Mouse (Mus musculus): ENCODE results near the gene Atp2b4. TPM values are rescaled to one million over a fixed set of nuclear protein-coding genes. Genes with fewer than 3 reads are reported as not detected.
A peak's percentile ranks its signal among the peaks of the same experiment; 100 is the strongest.

Gene Atp2b4
- polyA plus RNA-seq, 1 experiment from 2014 or later, result 8.2 TPM

DNA sequence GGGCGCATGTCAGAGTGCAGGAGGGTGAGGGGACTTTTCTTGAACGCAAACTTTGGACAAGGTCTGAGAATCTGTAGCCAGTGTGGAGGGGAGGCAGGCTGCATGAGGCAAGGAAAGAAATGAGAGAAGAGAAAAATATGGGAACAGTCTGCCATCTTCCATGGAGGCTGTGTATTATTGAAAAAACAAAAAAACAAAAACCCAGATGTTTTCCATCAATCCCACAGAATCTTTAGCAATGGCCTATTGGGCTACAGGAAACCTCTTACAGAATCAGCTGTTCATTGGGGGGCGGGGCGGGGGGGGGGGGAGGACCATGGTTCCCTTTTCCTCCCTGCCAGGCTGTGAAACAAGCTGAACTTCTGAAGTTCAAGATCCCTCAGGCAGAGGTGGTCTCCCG lies 31.9 kb upstream of the Atp2b4 start:
- Histone ChIP-seq H3K9me3 (ENCODE audit: control insufficient read depth, low read length) (no peaks in the 10 kb centered on the region), H3K36me3 (ENCODE audit: control insufficient read depth, insufficient read depth, low read length) (no peaks in the 10 kb centered on the region), H3K9ac (ENCODE audit: low read length) (no peak overlapping the region), H3K4me3 (ENCODE audit: low read depth, low read length) (no peak overlapping the region), H3K4me2 (ENCODE audit: low read depth, low read length, severe bottlenecking) (no peak overlapping the region), H3K4me1 (replicated peaks; ENCODE audit: control insufficient read depth, insufficient read depth, low read length) (no peaks in the 10 kb centered on the region), H3K27ac (ENCODE audit: low read depth, low read length) (no peak overlapping the region), H3K27me3 (ENCODE audit: control insufficient read depth, insufficient read depth, low read length) (no peaks in the 10 kb centered on the region)
- ATAC-seq (replicated peaks; ENCODE audit: low FRiP score) (no peak), DNase-seq (ENCODE audit: low spot score) (no peak)
- 56% methylated on average over 5 of the region's 5 CpGs for WGBS

DNA sequence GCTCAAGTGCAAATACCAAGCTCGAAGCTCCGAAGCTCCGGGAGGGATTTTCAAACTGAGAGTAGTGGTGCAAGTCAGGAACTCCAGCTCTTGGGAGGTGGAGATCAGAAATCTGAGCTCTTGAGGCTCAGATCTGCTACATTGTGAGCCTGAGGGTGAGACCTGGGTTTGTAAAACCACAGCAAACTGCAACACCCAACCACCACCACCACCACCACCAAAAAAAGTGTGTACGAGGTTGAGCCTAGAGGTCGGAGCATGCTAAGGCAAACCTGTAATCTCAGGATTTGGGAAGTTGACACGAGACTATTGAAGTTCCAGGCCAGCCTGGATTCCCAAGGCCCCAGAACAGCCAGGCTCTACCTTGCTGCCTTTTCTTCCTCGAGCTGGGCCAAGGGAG lies 25.4 kb upstream of the Atp2b4 start:
- H3K27me3 ChIP-seq (ENCODE audit: control insufficient read depth, insufficient read depth, low read length), result no peaks in the 10 kb centered on the region
- WGBS, result 71% methylated on average over 7 of the region's 7 CpGs
- H3K9me3 ChIP-seq (ENCODE audit: control insufficient read depth, low read length), result no peaks in the 10 kb centered on the region
- no peak overlapping the region for H3K9ac ChIP-seq (ENCODE audit: low read length)
- H3K27ac ChIP-seq (ENCODE audit: low read depth, low read length), result no peak overlapping the region
- no peaks in the 10 kb centered on the region for H3K36me3 ChIP-seq (ENCODE audit: control insufficient read depth, insufficient read depth, low read length)
- H3K4me2 ChIP-seq (ENCODE audit: low read depth, low read length, severe bottlenecking), result no peak overlapping the region
- peaks cover 6% of the 10 kb centered on the region; the same call in 1 of the 2 replicates for H3K4me1 ChIP-seq (replicated peaks; ENCODE audit: control insufficient read depth, insufficient read depth, low read length)
- DNase-seq (ENCODE audit: low spot score) (no peak), ATAC-seq (replicated peaks; ENCODE audit: low FRiP score) (no peak)
- no peak overlapping the region for H3K4me3 ChIP-seq (ENCODE audit: low read depth, low read length)

DNA sequence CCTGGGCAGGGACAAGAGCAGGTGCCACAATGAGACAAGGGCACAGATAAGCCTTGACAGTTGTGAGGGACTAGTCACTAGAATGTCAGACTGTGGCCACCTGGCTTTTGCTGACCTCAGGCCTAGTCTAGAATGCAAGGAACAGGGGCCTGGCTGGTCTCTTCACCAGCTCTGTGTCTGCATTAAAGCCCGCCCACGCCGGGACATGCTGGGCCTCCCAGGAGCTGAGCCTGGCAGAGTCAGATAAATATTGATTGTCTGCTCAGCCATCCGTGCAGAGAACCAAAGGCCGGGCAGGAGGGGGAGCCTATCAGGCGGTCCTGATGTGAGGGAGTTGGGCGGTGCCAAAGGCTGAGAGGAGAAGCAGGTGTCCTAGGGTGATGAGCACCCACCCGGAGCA lies 24.7 kb upstream of the Atp2b4 start:
- no peak overlapping the region for H3K9ac ChIP-seq (ENCODE audit: low read length)
- WGBS, result 6% methylated on average over 8 of the region's 8 CpGs
- H3K36me3 ChIP-seq (ENCODE audit: control insufficient read depth, insufficient read depth, low read length), result no peaks in the 10 kb centered on the region
- no peak overlapping the region for H3K4me3 ChIP-seq (ENCODE audit: low read depth, low read length)
- H3K4me2 ChIP-seq (ENCODE audit: low read depth, low read length, severe bottlenecking), result no peak overlapping the region
- H3K27ac ChIP-seq (ENCODE audit: low read depth, low read length), result peak overlapping the region; percentile 14
- no peaks in the 10 kb centered on the region for H3K9me3 ChIP-seq (ENCODE audit: control insufficient read depth, low read length)
- no peaks in the 10 kb centered on the region for H3K27me3 ChIP-seq (ENCODE audit: control insufficient read depth, insufficient read depth, low read length)
- H3K4me1 ChIP-seq (replicated peaks; ENCODE audit: control insufficient read depth, insufficient read depth, low read length), result peaks cover 6% of the 10 kb centered on the region; the same call in 1 of the 2 replicates
- ATAC-seq (replicated peaks; ENCODE audit: low FRiP score) (peak; percentile 80), DNase-seq (ENCODE audit: low spot score) (peak; percentile 70)

DNA sequence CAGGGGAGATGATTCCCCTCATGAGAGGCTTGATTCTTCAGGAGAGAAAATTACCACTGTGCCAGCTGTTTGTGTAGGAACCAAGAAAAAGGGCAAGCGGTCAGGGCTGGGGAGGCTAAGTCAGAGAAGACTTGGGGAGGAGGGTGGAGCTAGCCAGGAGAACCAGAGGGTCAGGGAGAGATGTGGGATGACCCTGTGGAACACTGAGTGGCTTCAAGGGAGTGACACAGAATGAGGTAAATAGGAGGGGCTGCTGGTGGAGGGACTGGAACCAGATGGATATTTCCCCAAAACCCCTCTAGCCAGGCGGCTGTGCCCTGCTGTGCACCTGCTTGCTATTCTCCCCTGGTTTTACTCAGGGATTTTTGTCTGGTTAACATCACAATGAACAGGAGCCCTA lies 24.3 kb upstream of the Atp2b4 start:
- DNase-seq (ENCODE audit: low spot score) (no peak), ATAC-seq (replicated peaks; ENCODE audit: low FRiP score) (no peak)
- no peak overlapping the region for H3K4me2 ChIP-seq (ENCODE audit: low read depth, low read length, severe bottlenecking)
- H3K4me3 ChIP-seq (ENCODE audit: low read depth, low read length), result no peak overlapping the region
- H3K27ac ChIP-seq (ENCODE audit: low read depth, low read length), result peak overlapping the region; percentile 14
- H3K27me3 ChIP-seq (ENCODE audit: control insufficient read depth, insufficient read depth, low read length), result no peaks in the 10 kb centered on the region
- WGBS, result 64% methylated on average over 2 of the region's 2 CpGs
- no peaks in the 10 kb centered on the region for H3K36me3 ChIP-seq (ENCODE audit: control insufficient read depth, insufficient read depth, low read length)
- H3K9me3 ChIP-seq (ENCODE audit: control insufficient read depth, low read length), result no peaks in the 10 kb centered on the region
- H3K4me1 ChIP-seq (replicated peaks; ENCODE audit: control insufficient read depth, insufficient read depth, low read length), result peaks cover 6% of the 10 kb centered on the region; the same call in 1 of the 2 replicates
- H3K9ac ChIP-seq (ENCODE audit: low read length), result no peak overlapping the region

DNA sequence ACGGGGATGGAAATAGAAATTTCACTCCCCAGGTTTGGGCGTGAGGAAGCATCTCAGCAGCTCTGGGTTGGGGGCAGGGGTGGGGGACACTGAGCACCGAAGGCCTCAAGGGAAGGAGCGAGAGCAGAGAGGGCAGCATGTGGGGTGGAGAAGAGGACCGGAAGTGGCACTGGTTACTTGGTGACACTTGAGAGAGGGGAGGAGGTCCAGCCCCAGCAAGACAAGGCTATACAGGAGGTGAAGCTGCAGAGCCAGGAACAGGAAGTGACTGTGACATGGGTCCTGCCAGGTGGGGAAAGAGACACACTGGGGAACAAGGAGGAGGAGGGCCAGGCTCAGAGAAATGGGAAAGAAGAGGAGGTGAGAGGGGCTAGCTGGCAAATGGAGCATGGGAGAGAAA lies 20.3 kb upstream of the Atp2b4 start:
- Histone ChIP-seq H3K4me2 (ENCODE audit: low read depth, low read length, severe bottlenecking) (no peak overlapping the region), H3K27ac (ENCODE audit: low read depth, low read length) (no peak overlapping the region), H3K27me3 (ENCODE audit: control insufficient read depth, insufficient read depth, low read length) (no peaks in the 10 kb centered on the region), H3K4me3 (ENCODE audit: low read depth, low read length) (no peak overlapping the region), H3K9ac (ENCODE audit: low read length) (no peak overlapping the region), H3K9me3 (ENCODE audit: control insufficient read depth, low read length) (no peaks in the 10 kb centered on the region), H3K36me3 (ENCODE audit: control insufficient read depth, insufficient read depth, low read length) (no peaks in the 10 kb centered on the region), H3K4me1 (replicated peaks; ENCODE audit: control insufficient read depth, insufficient read depth, low read length) (peaks cover 6% of the 10 kb centered on the region; the same call in 1 of the 2 replicates)
- ATAC-seq (replicated peaks; ENCODE audit: low FRiP score) (no peak), DNase-seq (ENCODE audit: low spot score) (no peak)
- WGBS, result 65% methylated on average over 5 of the region's 5 CpGs

DNA sequence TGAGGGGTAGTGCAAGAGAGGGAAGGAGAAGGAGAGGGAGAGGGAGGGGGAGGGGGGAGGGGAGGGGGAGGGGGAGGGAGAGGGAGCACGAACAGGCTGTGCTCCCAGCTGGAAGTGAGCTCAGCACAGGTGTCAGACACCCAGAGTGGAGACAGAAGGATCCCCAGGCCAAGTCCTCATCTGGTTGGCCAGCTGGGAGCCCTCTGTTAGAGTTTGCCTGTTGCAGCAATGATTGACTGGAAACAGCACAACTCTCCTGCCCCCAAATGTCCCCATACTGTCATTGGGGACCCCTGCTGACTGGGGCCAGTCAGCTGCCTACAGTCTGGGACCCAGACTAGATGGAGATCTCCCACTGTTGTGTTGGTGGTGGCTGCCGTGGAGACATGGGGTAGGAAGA lies 19.3 kb upstream of the Atp2b4 start:
- no peak overlapping the region for H3K4me2 ChIP-seq (ENCODE audit: low read depth, low read length, severe bottlenecking)

DNA sequence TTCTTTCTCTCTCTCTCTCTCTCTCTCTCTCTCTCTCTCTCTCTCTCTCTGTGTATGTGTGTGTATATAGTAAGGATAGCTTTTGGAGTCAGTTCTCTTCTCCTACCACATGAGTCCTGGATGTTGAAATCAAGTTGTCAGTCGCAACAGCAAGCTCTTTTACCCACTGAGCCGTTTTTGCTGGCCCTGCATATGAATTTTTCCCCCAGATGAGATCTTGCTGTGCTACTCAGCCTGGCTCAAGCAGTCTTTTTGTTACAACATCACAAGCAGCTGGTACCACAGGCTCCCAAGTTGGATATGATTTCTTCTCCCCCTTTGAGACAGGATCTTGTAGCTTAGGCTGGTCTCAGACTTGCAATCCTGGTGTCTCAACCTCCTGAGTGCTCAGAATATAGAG lies 17.7 kb upstream of the Atp2b4 start:
- no peak overlapping the region for H3K9ac ChIP-seq (ENCODE audit: low read length)
- no peaks in the 10 kb centered on the region for H3K36me3 ChIP-seq (ENCODE audit: control insufficient read depth, insufficient read depth, low read length)
- no peaks in the 10 kb centered on the region for H3K27me3 ChIP-seq (ENCODE audit: control insufficient read depth, insufficient read depth, low read length)
- H3K4me1 ChIP-seq (replicated peaks; ENCODE audit: control insufficient read depth, insufficient read depth, low read length), result no peaks in the 10 kb centered on the region
- no peak overlapping the region for H3K4me2 ChIP-seq (ENCODE audit: low read depth, low read length, severe bottlenecking)
- no peak overlapping the region for H3K4me3 ChIP-seq (ENCODE audit: low read depth, low read length)
- H3K9me3 ChIP-seq (ENCODE audit: control insufficient read depth, low read length), result no peaks in the 10 kb centered on the region
- no peak overlapping the region for H3K27ac ChIP-seq (ENCODE audit: low read depth, low read length)
- DNase-seq (ENCODE audit: low spot score) (no peak), ATAC-seq (replicated peaks; ENCODE audit: low FRiP score) (no peak)
- WGBS, result 81% methylated on average over 2 of the region's 2 CpGs

More for the DNA sequence above, 19.3 kb upstream of the Atp2b4 start:
- H3K4me3 ChIP-seq (ENCODE audit: low read depth, low read length), result no peak overlapping the region
- no peak for DNase-seq (ENCODE audit: low spot score)
- WGBS, result 70% methylated on average over 1 of the region's 2 CpGs
- no peaks in the 10 kb centered on the region for H3K9me3 ChIP-seq (ENCODE audit: control insufficient read depth, low read length)
- no peaks in the 10 kb centered on the region for H3K27me3 ChIP-seq (ENCODE audit: control insufficient read depth, insufficient read depth, low read length)
- no peaks in the 10 kb centered on the region for H3K36me3 ChIP-seq (ENCODE audit: control insufficient read depth, insufficient read depth, low read length)
- 0 out of 2 replicates have a peak, but pooled peaks cover under 1% of the 10 kb centered on the region for H3K4me1 ChIP-seq (replicated peaks; ENCODE audit: control insufficient read depth, insufficient read depth, low read length)
- no peak overlapping the region for H3K27ac ChIP-seq (ENCODE audit: low read depth, low read length)
- ATAC-seq (replicated peaks; ENCODE audit: low FRiP score), result no peak
- no peak overlapping the region for H3K9ac ChIP-seq (ENCODE audit: low read length)

DNA sequence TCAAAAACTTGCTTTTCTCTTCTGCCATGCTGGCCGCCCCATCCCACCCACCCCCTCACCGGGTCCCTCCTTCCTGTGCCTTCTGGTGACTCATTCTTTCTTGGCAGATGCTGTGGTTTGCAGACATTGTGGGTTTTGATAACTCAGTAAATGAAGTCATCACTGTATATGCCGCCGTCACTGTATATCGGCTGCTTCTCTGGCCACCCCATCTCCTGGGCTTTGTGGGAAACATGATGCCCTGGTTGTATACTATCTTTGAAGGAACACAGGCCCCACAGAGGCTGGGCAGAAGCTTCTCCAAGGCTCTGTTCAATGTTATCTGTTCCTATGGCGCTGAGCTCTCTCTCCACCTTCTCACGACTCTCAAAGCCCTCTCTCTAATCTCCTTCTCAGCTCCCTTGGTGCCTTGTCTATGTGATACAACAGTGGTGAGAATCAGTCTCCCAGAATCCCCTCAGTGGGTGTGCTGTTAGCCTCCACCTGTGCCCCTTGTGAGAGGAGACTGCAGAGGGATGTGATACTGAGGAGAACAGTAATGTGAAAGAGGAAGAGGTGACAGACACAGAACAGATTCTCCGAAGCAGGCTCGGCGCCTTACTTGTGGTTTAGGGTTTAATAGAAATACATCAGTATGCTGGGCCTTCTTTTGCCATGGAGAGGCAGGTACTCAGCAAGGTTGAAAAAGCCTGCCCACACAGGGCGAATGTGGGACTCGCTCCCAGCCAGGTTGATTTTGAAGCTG lies 15.1 kb upstream of the Atp2b4 start:
- H3K9ac ChIP-seq (ENCODE audit: low read length), result no peak overlapping the region
- H3K4me2 ChIP-seq (ENCODE audit: low read depth, low read length, severe bottlenecking), result no peak overlapping the region
- ATAC-seq (replicated peaks; ENCODE audit: low FRiP score) (no peak), DNase-seq (ENCODE audit: low spot score) (no peak)
- 79% methylated on average over 12 of the region's 12 CpGs for WGBS
- no peaks in the 10 kb centered on the region for H3K9me3 ChIP-seq (ENCODE audit: control insufficient read depth, low read length)
- no peak overlapping the region for H3K27ac ChIP-seq (ENCODE audit: low read depth, low read length)
- no peaks in the 10 kb centered on the region for H3K27me3 ChIP-seq (ENCODE audit: control insufficient read depth, insufficient read depth, low read length)
- H3K36me3 ChIP-seq (ENCODE audit: control insufficient read depth, insufficient read depth, low read length), result no peaks in the 10 kb centered on the region
- no peaks in the 10 kb centered on the region for H3K4me1 ChIP-seq (replicated peaks; ENCODE audit: control insufficient read depth, insufficient read depth, low read length)
- no peak overlapping the region for H3K4me3 ChIP-seq (ENCODE audit: low read depth, low read length)

DNA sequence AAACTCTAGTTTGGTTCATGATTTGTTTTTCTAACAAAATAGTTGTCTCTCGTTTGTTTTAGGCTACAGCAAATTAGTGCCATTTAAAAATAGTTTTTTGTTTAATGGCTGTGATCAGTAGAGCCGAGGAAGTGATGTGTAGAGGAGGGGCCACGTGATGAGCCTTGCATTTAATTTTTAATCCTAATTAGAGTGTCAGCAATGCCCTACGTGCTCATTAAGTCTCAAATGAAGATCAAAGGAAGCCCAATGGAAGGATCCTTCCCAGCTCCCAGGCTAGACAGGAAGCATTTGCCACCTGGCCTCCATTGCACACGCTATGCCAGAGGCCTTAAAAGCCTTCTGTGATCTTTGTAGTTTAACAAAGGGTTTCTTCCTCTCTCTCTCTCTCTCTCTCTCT lies 8.5 kb upstream of the Atp2b4 start:
- H3K27me3 ChIP-seq (ENCODE audit: control insufficient read depth, insufficient read depth, low read length), result no peaks in the 10 kb centered on the region
- DNase-seq (ENCODE audit: low spot score) (no peak), ATAC-seq (replicated peaks; ENCODE audit: low FRiP score) (no peak)
- H3K4me2 ChIP-seq (ENCODE audit: low read depth, low read length, severe bottlenecking), result no peak overlapping the region
- no peaks in the 10 kb centered on the region for H3K9me3 ChIP-seq (ENCODE audit: control insufficient read depth, low read length)
- no peak overlapping the region for H3K9ac ChIP-seq (ENCODE audit: low read length)
- WGBS, result 43% methylated on average over 5 of the region's 5 CpGs
- H3K27ac ChIP-seq (ENCODE audit: low read depth, low read length), result no peak overlapping the region
- no peak overlapping the region for H3K4me3 ChIP-seq (ENCODE audit: low read depth, low read length)
- H3K36me3 ChIP-seq (ENCODE audit: control insufficient read depth, insufficient read depth, low read length), result no peaks in the 10 kb centered on the region
- no peaks in the 10 kb centered on the region for H3K4me1 ChIP-seq (replicated peaks; ENCODE audit: control insufficient read depth, insufficient read depth, low read length)

Measured in forebrain, embryonic 11.5 days (tissue).